Mouse (Mus musculus): Measurements from ENCODE around the gene Fgf13.

- TF ChIP-seq CTCF (IDR thresholded peaks at IDR 0.05; ENCODE audit: borderline replicate concordance, insufficient read depth, low read length) (no peak), POLR2A (IDR thresholded peaks at IDR 0.05; ENCODE audit: low read depth, low read length) (no peak)
Observed at GRCm38 (mm10) chrX:59172200-59172599, 395.7 kb downstream of the Fgf13 start.
